In genomic region chr6:39017942-39018341, GRCm38 (mm10) we compare ENCODE assay signal across 16 mouse cellular contexts.
"Had no signal": no experiment of that assay in that cellular context is flagged by ENCODE, and none has a peak within 500 bp of the region (broad histone marks: within the 10 kb centered on the region; RNA-seq: fewer than 3 reads in every experiment).

No protein-coding gene starts in this region.

- H3K4me3 ChIP-seq: lung, embryonic 15.5 days; megakaryocyte, embryonic 14.5 days; neural tube, embryonic 12.5 days; stomach, embryonic 15.5 days had no signal

- DNase-seq: liver, postnatal 0 days; lung, adult 2 months; lung, postnatal 14 days; lung, postnatal 36 days; midbrain, embryonic 14.5 days; right cerebral cortex, postnatal 14 days; thymus, adult 2 months; thymus, postnatal 25 days; thymus, postnatal 4 days had no signal

- H3K9me3 ChIP-seq: lung, embryonic 15.5 days; neural tube, embryonic 12.5 days; stomach, embryonic 15.5 days had no signal

- H3K27ac ChIP-seq: lung, embryonic 15.5 days; macrophage; neural tube, embryonic 12.5 days; stomach, embryonic 15.5 days; stomach, postnatal 0 days had no signal

- H3K9ac ChIP-seq: liver, postnatal 0 days; lung, embryonic 15.5 days; neural tube, embryonic 12.5 days; stomach, embryonic 15.5 days had no signal

- H3K4me2 ChIP-seq: lung, embryonic 15.5 days; midbrain, embryonic 11.5 days; neural tube, embryonic 12.5 days; stomach, embryonic 15.5 days had no signal

- H3K4me1 ChIP-seq: lung, embryonic 15.5 days; neural tube, embryonic 12.5 days; stomach, embryonic 15.5 days had no signal

- H3K36me3 ChIP-seq: lung, embryonic 15.5 days; neural tube, embryonic 12.5 days; stomach, embryonic 15.5 days had no signal

- H3K27me3 ChIP-seq: lung, embryonic 15.5 days; megakaryocyte, embryonic 14.5 days; neural tube, embryonic 12.5 days; stomach, embryonic 15.5 days had no signal
